Mouse (Mus musculus): ENCODE measurements at regions not wholly inside any gene's neighbourhood (a gene's known extent, or its start where the extent isn't known, plus 50 kb on each side); places are given as distances from the start of the nearest gene placed in this dataset.

GRCm38 (mm10) chr8:127827826-127828225 lies 530.6 kb upstream of the Nrp1 start:
- 79% methylated on average over 5 of the region's 5 CpGs for WGBS
- ATAC-seq (ENCODE audit: low FRiP score, low read depth): no peak
- no peaks in the 10 kb centered on the region for H3K36me3 ChIP-seq
- no peak overlapping the region for H3K9ac ChIP-seq (replicated peaks)
- no peak overlapping the region for H3K4me2 ChIP-seq (replicated peaks)
- no peaks in the 10 kb centered on the region for H3K27me3 ChIP-seq
- H3K27ac ChIP-seq (replicated peaks): no peak overlapping the region
- no peaks in the 10 kb centered on the region for H3K4me1 ChIP-seq
- no peak overlapping the region for H3K4me3 ChIP-seq
- H3K9me3 ChIP-seq: no peaks in the 10 kb centered on the region

GRCm38 (mm10) chr8:127829659-127830058 lies 528.7 kb upstream of the Nrp1 start:
- Histone ChIP-seq H3K9ac (replicated peaks) (no peak overlapping the region), H3K27ac (replicated peaks) (no peak overlapping the region), H3K36me3 (no peaks in the 10 kb centered on the region), H3K4me3 (no peak overlapping the region), H3K9me3 (no peaks in the 10 kb centered on the region), H3K4me2 (replicated peaks) (no peak overlapping the region), H3K27me3 (no peaks in the 10 kb centered on the region), H3K4me1 (no peaks in the 10 kb centered on the region)
- no peak for ATAC-seq (ENCODE audit: low FRiP score, low read depth)
- WGBS: 72% methylated on average over 1 of the region's 1 CpGs

- Histone ChIP-seq H3K36me3 (no peaks in the 10 kb centered on the region), H3K4me1 (no peaks in the 10 kb centered on the region), H3K4me3 (no peak overlapping the region), H3K27ac (replicated peaks) (no peak overlapping the region), H3K4me2 (replicated peaks) (no peak overlapping the region), H3K9me3 (no peaks in the 10 kb centered on the region), H3K9ac (replicated peaks) (no peak overlapping the region), H3K27me3 (no peaks in the 10 kb centered on the region)
- 79% methylated on average over 3 of the region's 3 CpGs for WGBS
- no peak for ATAC-seq (ENCODE audit: low FRiP score, low read depth)
Observed at GRCm38 (mm10) chr8:127834006-127834405, 524.4 kb upstream of the Nrp1 start.

GRCm38 (mm10) chr8:127836410-127837206 lies 521.8 kb upstream of the Nrp1 start:
- H3K9me3 ChIP-seq: no peaks in the 10 kb centered on the region
- WGBS: 83% methylated on average over 6 of the region's 6 CpGs
- no peak for ATAC-seq (ENCODE audit: low FRiP score, low read depth)
- H3K36me3 ChIP-seq: no peaks in the 10 kb centered on the region
- H3K9ac ChIP-seq (replicated peaks): no peak overlapping the region
- H3K4me3 ChIP-seq: no peak overlapping the region
- no peaks in the 10 kb centered on the region for H3K27me3 ChIP-seq
- H3K27ac ChIP-seq (replicated peaks): no peak overlapping the region
- H3K4me1 ChIP-seq: no peaks in the 10 kb centered on the region
- no peak overlapping the region for H3K4me2 ChIP-seq (replicated peaks)

- Histone ChIP-seq H3K9me3 (no peaks in the 10 kb centered on the region), H3K4me1 (no peaks in the 10 kb centered on the region), H3K9ac (replicated peaks) (no peak overlapping the region), H3K4me3 (no peak overlapping the region), H3K27ac (replicated peaks) (no peak overlapping the region), H3K4me2 (replicated peaks) (no peak overlapping the region), H3K27me3 (no peaks in the 10 kb centered on the region), H3K36me3 (no peaks in the 10 kb centered on the region)
- ATAC-seq (ENCODE audit: low FRiP score, low read depth): no peak
Observed at GRCm38 (mm10) chr8:127838311-127838710, 520.1 kb upstream of the Nrp1 start.

GRCm38 (mm10) chr8:127847332-127848018 lies 510.9 kb upstream of the Nrp1 start:
- Histone ChIP-seq H3K27me3 (no peaks in the 10 kb centered on the region), H3K4me2 (replicated peaks) (no peak overlapping the region), H3K36me3 (no peaks in the 10 kb centered on the region), H3K4me3 (no peak overlapping the region), H3K9ac (replicated peaks) (no peak overlapping the region), H3K9me3 (no peaks in the 10 kb centered on the region), H3K4me1 (no peaks in the 10 kb centered on the region), H3K27ac (replicated peaks) (no peak overlapping the region)
- ATAC-seq (ENCODE audit: low FRiP score, low read depth): no peak
- 85% methylated on average over 9 of the region's 9 CpGs for WGBS

GRCm38 (mm10) chr8:127849926-127850325 lies 508.5 kb upstream of the Nrp1 start:
- Histone ChIP-seq H3K36me3 (no peaks in the 10 kb centered on the region), H3K9ac (replicated peaks) (no peak overlapping the region), H3K4me1 (no peaks in the 10 kb centered on the region), H3K27me3 (no peaks in the 10 kb centered on the region), H3K9me3 (no peaks in the 10 kb centered on the region), H3K4me2 (replicated peaks) (no peak overlapping the region), H3K4me3 (no peak overlapping the region), H3K27ac (replicated peaks) (no peak overlapping the region)
- ATAC-seq (ENCODE audit: low FRiP score, low read depth): no peak

- H3K27me3 ChIP-seq: no peaks in the 10 kb centered on the region
- H3K9me3 ChIP-seq: no peaks in the 10 kb centered on the region
- H3K9ac ChIP-seq (replicated peaks): no peak overlapping the region
- H3K36me3 ChIP-seq: no peaks in the 10 kb centered on the region
- H3K4me1 ChIP-seq: no peaks in the 10 kb centered on the region
- ATAC-seq (ENCODE audit: low FRiP score, low read depth): no peak
- WGBS: 56% methylated on average over 4 of the region's 4 CpGs
- H3K4me2 ChIP-seq (replicated peaks): no peak overlapping the region
- no peak overlapping the region for H3K4me3 ChIP-seq
- H3K27ac ChIP-seq (replicated peaks): no peak overlapping the region
Observed at GRCm38 (mm10) chr8:127855653-127856300, 502.6 kb upstream of the Nrp1 start.

- Histone ChIP-seq H3K27me3 (no peaks in the 10 kb centered on the region), H3K4me3 (no peak overlapping the region), H3K36me3 (no peaks in the 10 kb centered on the region), H3K9ac (replicated peaks) (no peak overlapping the region), H3K9me3 (no peaks in the 10 kb centered on the region), H3K4me2 (replicated peaks) (no peak overlapping the region), H3K4me1 (no peaks in the 10 kb centered on the region), H3K27ac (replicated peaks) (no peak overlapping the region)
- 52% methylated on average over 5 of the region's 5 CpGs for WGBS
- no peak for ATAC-seq (ENCODE audit: low FRiP score, low read depth)
Observed at GRCm38 (mm10) chr8:127856351-127857135, 501.9 kb upstream of the Nrp1 start.

- Histone ChIP-seq H3K4me2 (replicated peaks) (no peak overlapping the region), H3K27me3 (no peaks in the 10 kb centered on the region), H3K9ac (replicated peaks) (no peak overlapping the region), H3K4me1 (no peaks in the 10 kb centered on the region), H3K9me3 (no peaks in the 10 kb centered on the region), H3K36me3 (no peaks in the 10 kb centered on the region), H3K4me3 (no peak overlapping the region), H3K27ac (replicated peaks) (no peak overlapping the region)
- WGBS: 82% methylated on average over 3 of the region's 3 CpGs
- ATAC-seq (ENCODE audit: low FRiP score, low read depth): no peak
Observed at GRCm38 (mm10) chr8:127859036-127859435, 499.4 kb upstream of the Nrp1 start.

- H3K27me3 ChIP-seq: no peaks in the 10 kb centered on the region
- no peaks in the 10 kb centered on the region for H3K9me3 ChIP-seq
- H3K4me2 ChIP-seq (replicated peaks): no peak overlapping the region
- no peak overlapping the region for H3K27ac ChIP-seq (replicated peaks)
- H3K4me1 ChIP-seq: no peaks in the 10 kb centered on the region
- H3K36me3 ChIP-seq: no peaks in the 10 kb centered on the region
- H3K4me3 ChIP-seq: no peak overlapping the region
- no peak for ATAC-seq (ENCODE audit: low FRiP score, low read depth)
- 76% methylated on average over 3 of the region's 3 CpGs for WGBS
- H3K9ac ChIP-seq (replicated peaks): no peak overlapping the region
Observed at GRCm38 (mm10) chr8:127860376-127860775, 498.0 kb upstream of the Nrp1 start.

- H3K9me3 ChIP-seq: no peaks in the 10 kb centered on the region
- H3K4me1 ChIP-seq: no peaks in the 10 kb centered on the region
- H3K36me3 ChIP-seq: no peaks in the 10 kb centered on the region
- H3K4me3 ChIP-seq: no peak overlapping the region
- no peak overlapping the region for H3K4me2 ChIP-seq (replicated peaks)
- 79% methylated on average over 3 of the region's 3 CpGs for WGBS
- no peaks in the 10 kb centered on the region for H3K27me3 ChIP-seq
- H3K27ac ChIP-seq (replicated peaks): no peak overlapping the region
- H3K9ac ChIP-seq (replicated peaks): no peak overlapping the region
- ATAC-seq (ENCODE audit: low FRiP score, low read depth): no peak
Observed at GRCm38 (mm10) chr8:127860891-127861290, 497.5 kb upstream of the Nrp1 start.

Data from midbrain, embryonic 12.5 days (tissue).